Mouse (Mus musculus): ENCODE data around the gene Rnf19b. TPM values are rescaled to one million over a fixed set of nuclear protein-coding genes. Genes with fewer than 3 reads are reported as not detected.

Rnf19b gene
- polyA plus RNA-seq, 1 experiment from 2014 or later, result 8.4 TPM

GRCm38 (mm10) chr4:129122719-129123118 lies 64.6 kb downstream of the Rnf19b start:
- H3K9ac ChIP-seq (ENCODE audit: low read length), result no peak overlapping the region
- H3K27ac ChIP-seq (ENCODE audit: low read depth), result no peak overlapping the region
- no peak for DNase-seq (ENCODE audit: low spot score)
- H3K27me3 ChIP-seq (replicated peaks; ENCODE audit: control insufficient read depth, insufficient read depth, low read length), result peaks cover 41% of the 10 kb centered on the region
- no peak overlapping the region for H3K4me2 ChIP-seq (ENCODE audit: low read length)
- no peak overlapping the region for H3K4me3 ChIP-seq (ENCODE audit: low read depth, low read length)
- ATAC-seq (replicated peaks; ENCODE audit: low FRiP score, low TSS enrichment, low read depth), result no peak
- no peaks in the 10 kb centered on the region for H3K9me3 ChIP-seq (ENCODE audit: control insufficient read depth, low read length)
- WGBS, result 21% methylated on average over 8 of the region's 8 CpGs
- no peaks in the 10 kb centered on the region for H3K36me3 ChIP-seq (ENCODE audit: control insufficient read depth, insufficient read depth, low read length)
- H3K4me1 ChIP-seq (replicated peaks; ENCODE audit: control insufficient read depth, insufficient read depth, low read length), result peaks cover 13% of the 10 kb centered on the region; the same call in 1 of the 2 replicates

GRCm38 (mm10) chr4:129124652-129125146 lies 66.6 kb downstream of the Rnf19b start:
- no peak for DNase-seq (ENCODE audit: low spot score)
- Histone ChIP-seq H3K4me3 (ENCODE audit: low read depth, low read length) (no peak overlapping the region), H3K27me3 (replicated peaks; ENCODE audit: control insufficient read depth, insufficient read depth, low read length) (peaks cover 33% of the 10 kb centered on the region), H3K27ac (ENCODE audit: low read depth) (no peak overlapping the region), H3K9ac (ENCODE audit: low read length) (no peak overlapping the region), H3K9me3 (ENCODE audit: control insufficient read depth, low read length) (no peaks in the 10 kb centered on the region), H3K4me1 (replicated peaks; ENCODE audit: control insufficient read depth, insufficient read depth, low read length) (peaks cover 17% of the 10 kb centered on the region; the same call in 1 of the 2 replicates), H3K36me3 (ENCODE audit: control insufficient read depth, insufficient read depth, low read length) (no peaks in the 10 kb centered on the region), H3K4me2 (ENCODE audit: low read length) (peak overlapping the region; percentile 11; the same call in 1 of the 2 replicates)
- WGBS, result 3% methylated on average over 13 of the region's 13 CpGs
- no peak for ATAC-seq (replicated peaks; ENCODE audit: low FRiP score, low TSS enrichment, low read depth)

GRCm38 (mm10) chr4:129125736-129126451 lies 67.8 kb downstream of the Rnf19b start:
- Histone ChIP-seq H3K27me3 (replicated peaks; ENCODE audit: control insufficient read depth, insufficient read depth, low read length) (peaks cover 26% of the 10 kb centered on the region), H3K27ac (ENCODE audit: low read depth) (no peak overlapping the region), H3K9ac (ENCODE audit: low read length) (no peak overlapping the region), H3K36me3 (ENCODE audit: control insufficient read depth, insufficient read depth, low read length) (no peaks in the 10 kb centered on the region), H3K4me1 (replicated peaks; ENCODE audit: control insufficient read depth, insufficient read depth, low read length) (peaks cover 23% of the 10 kb centered on the region; the same call in 1 of the 2 replicates), H3K9me3 (ENCODE audit: control insufficient read depth, low read length) (no peaks in the 10 kb centered on the region), H3K4me3 (ENCODE audit: low read depth, low read length) (no peak overlapping the region), H3K4me2 (ENCODE audit: low read length) (peak overlapping the region; percentile 25)
- ATAC-seq (replicated peaks; ENCODE audit: low FRiP score, low TSS enrichment, low read depth) (no peak), DNase-seq (ENCODE audit: low spot score) (no peak)
- 12% methylated on average over 19 of the region's 19 CpGs for WGBS

GRCm38 (mm10) chr4:129128582-129129338 lies 70.7 kb downstream of the Rnf19b start:
- no peak overlapping the region for H3K4me2 ChIP-seq (ENCODE audit: low read length)
- 64% methylated on average over 13 of the region's 13 CpGs for WGBS
- no peaks in the 10 kb centered on the region for H3K9me3 ChIP-seq (ENCODE audit: control insufficient read depth, low read length)
- DNase-seq (ENCODE audit: low spot score) (no peak), ATAC-seq (replicated peaks; ENCODE audit: low FRiP score, low TSS enrichment, low read depth) (no peak)
- H3K27me3 ChIP-seq (replicated peaks; ENCODE audit: control insufficient read depth, insufficient read depth, low read length), result peaks cover 7% of the 10 kb centered on the region; the same call in 1 of the 2 replicates
- peaks cover 19% of the 10 kb centered on the region; the same call in 1 of the 2 replicates for H3K4me1 ChIP-seq (replicated peaks; ENCODE audit: control insufficient read depth, insufficient read depth, low read length)
- H3K9ac ChIP-seq (ENCODE audit: low read length), result no peak overlapping the region
- no peaks in the 10 kb centered on the region for H3K36me3 ChIP-seq (ENCODE audit: control insufficient read depth, insufficient read depth, low read length)
- no peak overlapping the region for H3K27ac ChIP-seq (ENCODE audit: low read depth)
- no peak overlapping the region for H3K4me3 ChIP-seq (ENCODE audit: low read depth, low read length)

GRCm38 (mm10) chr4:129129387-129129786 lies 71.3 kb downstream of the Rnf19b start:
- H3K27ac ChIP-seq (ENCODE audit: low read depth), result no peak overlapping the region
- WGBS, result 45% methylated on average over 9 of the region's 9 CpGs

GRCm38 (mm10) chr4:129130149-129130548 lies 72.1 kb downstream of the Rnf19b start:
- no peaks in the 10 kb centered on the region for H3K36me3 ChIP-seq (ENCODE audit: control insufficient read depth, insufficient read depth, low read length)
- 0 out of 2 replicates have a peak overlapping the region, but pooled peaks have one; percentile 29 for H3K4me3 ChIP-seq (ENCODE audit: low read depth, low read length)
- H3K4me1 ChIP-seq (replicated peaks; ENCODE audit: control insufficient read depth, insufficient read depth, low read length), result peaks cover 16% of the 10 kb centered on the region; the same call in 1 of the 2 replicates
- no peaks in the 10 kb centered on the region for H3K9me3 ChIP-seq (ENCODE audit: control insufficient read depth, low read length)
- peaks cover under 1% of the 10 kb centered on the region; the same call in 1 of the 2 replicates for H3K27me3 ChIP-seq (replicated peaks; ENCODE audit: control insufficient read depth, insufficient read depth, low read length)
- H3K27ac ChIP-seq (ENCODE audit: low read depth), result peak overlapping the region; percentile 57
- 0 out of 2 replicates have a peak overlapping the region, but pooled peaks have one; percentile 29 for H3K9ac ChIP-seq (ENCODE audit: low read length)
- WGBS, result 7% methylated on average over 8 of the region's 8 CpGs
- H3K4me2 ChIP-seq (ENCODE audit: low read length), result peak overlapping the region; percentile 49
- peak; percentile 87 for DNase-seq (ENCODE audit: low spot score)
- ATAC-seq (replicated peaks; ENCODE audit: low FRiP score, low TSS enrichment, low read depth), result peak; percentile 38

More at GRCm38 (mm10) chr4:129129387-129129786, 71.3 kb downstream of the Rnf19b start:
- Histone ChIP-seq H3K4me1 (replicated peaks; ENCODE audit: control insufficient read depth, insufficient read depth, low read length) (peaks cover 19% of the 10 kb centered on the region; the same call in 1 of the 2 replicates), H3K4me3 (ENCODE audit: low read depth, low read length) (no peak overlapping the region), H3K27me3 (replicated peaks; ENCODE audit: control insufficient read depth, insufficient read depth, low read length) (peaks cover 6% of the 10 kb centered on the region; the same call in 1 of the 2 replicates), H3K9me3 (ENCODE audit: control insufficient read depth, low read length) (no peaks in the 10 kb centered on the region), H3K9ac (ENCODE audit: low read length) (no peak overlapping the region), H3K36me3 (ENCODE audit: control insufficient read depth, insufficient read depth, low read length) (no peaks in the 10 kb centered on the region), H3K4me2 (ENCODE audit: low read length) (no peak overlapping the region)
- DNase-seq (ENCODE audit: low spot score) (no peak), ATAC-seq (replicated peaks; ENCODE audit: low FRiP score, low TSS enrichment, low read depth) (no peak)

GRCm38 (mm10) chr4:129130755-129131303 lies 72.8 kb downstream of the Rnf19b start:
- 0 out of 2 replicates have a peak overlapping the region, but pooled peaks have one; percentile 57 for H3K27ac ChIP-seq (ENCODE audit: low read depth)
- ATAC-seq (replicated peaks; ENCODE audit: low FRiP score, low TSS enrichment, low read depth) (peak; percentile 72), DNase-seq (ENCODE audit: low spot score) (no peak)
- H3K4me2 ChIP-seq (ENCODE audit: low read length), result peak overlapping the region; percentile 49
- no peaks in the 10 kb centered on the region for H3K36me3 ChIP-seq (ENCODE audit: control insufficient read depth, insufficient read depth, low read length)
- H3K4me3 ChIP-seq (ENCODE audit: low read depth, low read length), result peak overlapping the region; percentile 29
- peaks cover 8% of the 10 kb centered on the region for H3K27me3 ChIP-seq (replicated peaks; ENCODE audit: control insufficient read depth, insufficient read depth, low read length)
- peak overlapping the region; percentile 29; the same call in 1 of the 2 replicates for H3K9ac ChIP-seq (ENCODE audit: low read length)
- peaks cover 13% of the 10 kb centered on the region; the same call in 1 of the 2 replicates for H3K4me1 ChIP-seq (replicated peaks; ENCODE audit: control insufficient read depth, insufficient read depth, low read length)
- H3K9me3 ChIP-seq (ENCODE audit: control insufficient read depth, low read length), result no peaks in the 10 kb centered on the region
- WGBS, result 3% methylated on average over 17 of the region's 17 CpGs
